Mouse (Mus musculus) stomach, postnatal 0 days (tissue): ENCODE results near the gene Gm11938.

Experiments
- CTCF ChIP-seq: IDR thresholded peaks from 2 replicates; pipeline ENCODE4 v1.5.1; 2016; ENCODE audit warnings: antibody characterized with exemption, low read depth, mild to moderate bottlenecking, moderate library complexity
- EP300 ChIP-seq: optimal IDR thresholded peaks from 2 replicates; pipeline ENCODE3; 2016; ENCODE audit warnings: antibody characterized with exemption

- TF ChIP-seq CTCF (no peak), EP300 (no peak)
These were observed 6.0 kb upstream of the Gm11938 start for GRCm38 (mm10) chr11:99609126-99609525.
